Mouse (Mus musculus) spleen, postnatal 10 days (tissue): ENCODE measurements around the gene Gins1.
"Not testable (repeated sequence)": the region's sequence is repeated elsewhere in the genome, so short reads cannot be mapped to it uniquely, and the experiment has no call there.

Experiments
- DNase-seq, 2 experiments: peaks; one replicate each; pipeline ENCODE4 v3.0.0; 2021 to 2022; ENCODE audit warnings: low spot score in 2 of 2

The Gins1 gene

DNA sequence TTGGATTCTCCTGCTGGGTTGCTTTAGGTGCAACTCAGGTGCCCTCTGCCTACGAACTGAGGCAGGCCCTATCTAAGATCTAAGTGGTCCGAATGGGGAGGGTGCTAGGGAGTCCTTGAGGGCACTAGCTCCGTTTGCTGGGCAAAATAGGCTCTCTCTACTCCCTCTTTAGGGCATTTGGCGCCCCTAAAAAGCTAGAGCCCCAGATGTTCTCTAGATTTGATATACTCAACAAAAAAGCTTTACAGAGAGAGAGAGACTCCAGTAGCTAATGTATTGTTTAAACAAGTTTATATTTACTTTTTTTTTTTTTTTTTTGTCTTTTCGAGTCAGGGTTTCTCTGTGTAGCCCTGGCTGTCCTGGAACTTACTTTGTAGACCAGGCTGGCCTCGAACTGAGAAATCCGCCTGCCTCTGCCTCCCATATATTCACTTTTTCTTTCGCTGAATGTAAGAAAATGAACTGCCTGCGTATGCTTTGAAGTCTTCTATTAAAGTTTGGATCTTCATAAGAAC is at the start of gene Gins1:
Gene Gins1, plus strand, starts transcription at position 465 of the 515 bp plus-strand sequence.
- DNase-seq: no peak

DNA sequence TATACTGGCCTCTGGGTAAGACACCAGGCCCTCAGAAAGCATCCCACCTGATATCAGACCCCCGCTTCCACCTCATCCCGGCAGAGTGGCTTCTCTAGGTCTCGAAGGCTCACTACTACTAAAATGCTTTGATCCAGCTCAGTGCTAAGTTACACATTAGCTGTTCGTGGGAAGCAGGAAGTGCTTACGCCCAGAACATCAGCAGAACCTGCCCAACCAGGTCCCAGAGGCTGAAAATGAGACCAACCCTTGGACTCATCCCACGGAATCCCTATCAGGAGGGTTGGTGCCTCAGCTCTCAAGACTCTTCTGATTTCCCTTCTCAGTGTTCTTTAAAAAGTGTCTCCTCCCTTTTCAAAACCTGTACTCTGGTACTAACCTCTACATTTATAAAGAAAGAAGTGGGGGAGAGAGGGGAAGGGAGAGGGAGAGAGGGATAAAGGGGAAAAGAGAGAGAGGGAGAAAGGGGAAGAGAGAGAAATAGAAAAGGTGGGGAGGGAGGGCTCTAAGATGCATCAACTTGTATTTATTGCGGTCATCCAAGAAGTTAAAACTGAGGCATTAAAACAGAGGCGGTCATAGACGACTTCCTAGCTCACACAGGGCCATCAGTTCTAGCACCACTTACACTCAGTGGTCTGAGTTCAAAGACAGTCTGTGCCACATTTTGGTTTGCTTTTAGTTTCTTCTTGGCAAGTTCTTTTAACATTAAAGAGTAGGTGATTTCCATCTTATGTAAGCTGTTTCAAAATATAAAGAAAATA is 46.3 kb upstream of the Gins1 start:
- no peak for DNase-seq

DNA sequence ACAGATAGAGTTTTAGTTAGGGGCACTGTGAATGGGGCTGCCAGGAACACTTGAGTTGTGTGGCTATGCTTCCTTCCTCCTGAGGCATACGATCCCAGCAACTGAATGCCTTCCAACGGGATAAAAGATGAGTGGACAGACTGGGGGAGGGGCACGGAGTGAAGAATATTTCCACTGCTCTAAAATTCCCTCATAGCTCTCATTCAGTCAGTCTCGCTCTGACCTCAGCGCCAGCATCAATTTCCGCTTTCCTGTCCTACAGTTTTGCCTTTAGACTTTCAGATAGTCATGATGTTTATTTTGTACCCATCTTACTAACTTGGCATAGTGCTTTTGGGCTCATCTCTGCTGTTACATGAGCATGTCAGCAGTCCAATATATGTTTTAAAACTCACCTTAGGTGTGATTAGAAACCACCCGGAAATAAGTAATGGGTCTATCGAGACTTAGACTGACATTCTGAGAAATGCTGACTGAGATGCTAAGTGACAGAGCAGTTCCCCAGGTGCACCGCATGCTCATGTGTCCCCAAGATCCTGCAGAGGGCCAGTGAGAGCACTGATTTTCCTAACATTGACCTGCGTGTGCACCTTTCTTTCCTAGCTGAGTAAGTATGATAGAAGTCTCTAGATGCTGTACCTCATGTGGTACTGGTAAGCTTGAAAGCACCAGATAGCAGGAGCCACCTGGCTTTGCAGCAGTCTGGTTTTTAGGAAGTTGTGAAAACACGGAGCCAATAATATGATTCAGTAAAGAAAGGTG is 45.3 kb upstream of the Gins1 start:
- DNase-seq: no peak

DNA sequence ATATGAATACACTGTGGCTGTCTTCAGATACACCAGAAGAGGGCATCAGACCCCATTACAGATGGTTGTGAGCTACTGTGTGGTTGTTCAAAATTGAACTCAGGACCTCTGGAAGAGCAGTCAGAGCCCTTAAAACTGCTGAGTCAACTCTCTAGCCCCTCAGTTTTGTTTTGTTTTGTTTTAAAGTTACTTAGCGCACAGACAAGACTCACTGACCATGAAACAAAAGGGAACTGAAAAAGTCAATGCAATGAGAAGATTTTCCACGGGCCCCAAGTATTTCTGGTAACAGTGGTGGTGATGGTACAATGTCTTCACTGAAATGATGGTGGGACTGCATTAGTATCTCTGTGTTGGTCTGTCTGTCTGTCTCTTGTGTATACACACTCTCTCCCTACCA is 44.1 kb upstream of the Gins1 start:
- no peak for DNase-seq

DNA sequence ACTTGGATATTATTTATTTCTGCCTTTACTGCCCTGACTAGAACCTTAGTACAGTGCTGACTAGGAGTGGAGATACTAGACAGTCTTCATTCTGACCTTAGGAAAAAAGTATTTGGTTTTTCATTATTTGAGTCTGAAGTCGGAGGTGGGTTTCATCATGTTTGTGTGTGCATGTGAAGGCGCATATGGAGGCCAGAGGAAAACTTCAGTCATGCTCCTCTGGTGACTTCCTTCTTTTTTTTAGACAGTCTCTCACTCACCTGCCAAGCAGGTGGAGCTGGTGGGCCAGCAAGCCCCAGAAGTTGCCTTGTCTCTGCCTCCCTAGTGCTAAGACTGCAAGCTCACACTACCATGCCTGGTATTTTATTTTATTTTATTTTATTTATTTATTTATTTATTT is 38.2 kb upstream of the Gins1 start:
- DNase-seq: no peak

DNA sequence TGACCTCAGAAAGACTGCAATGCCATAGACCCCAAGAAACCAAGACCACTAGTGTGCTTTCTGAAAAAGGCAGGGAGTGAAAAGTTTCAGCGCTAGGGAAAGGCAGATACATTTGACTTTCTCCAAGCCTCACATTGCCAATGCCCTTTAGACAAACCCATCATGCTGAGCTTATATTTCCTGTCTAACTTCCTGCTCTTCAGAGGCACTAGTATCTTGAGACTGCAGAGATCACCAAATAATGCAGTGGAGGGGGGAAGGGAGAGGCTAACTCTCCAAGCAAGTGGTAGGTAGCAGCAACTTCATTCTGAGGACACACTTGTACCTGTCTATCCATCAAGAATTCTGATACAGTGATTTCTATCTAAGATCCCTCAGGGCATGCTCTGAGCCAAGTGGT is 35.8 kb upstream of the Gins1 start:
- DNase-seq: no peak

DNA sequence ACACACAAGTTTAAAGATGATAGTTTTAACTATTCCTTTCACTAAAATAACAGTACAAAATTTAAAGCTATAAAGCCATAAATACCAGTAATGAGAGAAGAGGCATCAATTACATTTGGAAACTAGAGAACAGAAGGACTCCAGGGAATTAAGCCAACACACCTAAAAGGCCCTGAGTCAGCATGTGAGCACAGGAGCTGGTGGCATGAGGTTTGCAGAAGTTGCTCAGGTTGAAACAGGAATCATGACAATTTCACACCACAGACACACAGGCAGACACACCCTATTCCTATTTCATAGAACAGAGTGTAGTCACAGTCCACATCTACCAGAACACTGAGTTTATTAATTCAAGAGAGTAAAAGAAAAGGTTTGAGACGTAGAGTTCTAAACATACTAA is 30.7 kb upstream of the Gins1 start:
- DNase-seq: no peak

DNA sequence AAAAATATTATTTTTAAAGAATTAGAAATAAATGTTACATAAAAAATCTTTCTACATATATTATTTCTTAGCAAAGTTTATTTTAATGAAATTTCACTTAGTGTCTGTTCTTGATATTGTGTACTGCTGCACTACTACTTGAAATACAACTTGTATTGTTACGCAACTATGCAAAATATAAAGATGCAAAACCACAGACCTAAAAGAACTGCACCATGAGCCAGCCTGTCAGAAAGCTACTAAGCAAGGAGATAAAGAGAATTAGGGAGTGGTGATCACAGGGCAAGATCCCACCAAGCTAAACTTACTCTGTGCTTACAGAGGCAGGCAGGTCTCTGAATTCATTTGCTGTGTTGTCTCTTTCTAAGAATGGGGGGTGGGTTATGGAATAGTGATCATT is 30.0 kb upstream of the Gins1 start:
- no peak for DNase-seq

DNA sequence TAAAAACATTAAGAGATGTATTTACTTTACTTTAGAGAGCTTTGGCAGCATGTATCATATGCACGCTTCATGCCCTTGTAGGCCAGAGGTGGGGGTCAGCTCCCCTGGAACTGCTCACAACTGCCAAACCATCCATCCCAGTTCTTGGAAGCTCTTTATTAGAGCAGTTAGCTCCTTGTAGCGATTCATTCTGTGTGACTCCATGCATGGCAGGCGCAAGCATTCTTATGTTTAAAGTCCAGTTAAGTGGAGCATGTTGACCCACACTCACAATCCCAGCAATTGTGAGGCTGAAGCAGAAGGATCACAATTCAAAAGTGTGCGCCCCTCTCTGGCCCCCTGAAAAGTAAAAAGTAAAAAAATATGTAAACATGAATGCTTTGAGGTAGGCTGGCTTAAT is 27.6 kb upstream of the Gins1 start:
- DNase-seq: no peak

DNA sequence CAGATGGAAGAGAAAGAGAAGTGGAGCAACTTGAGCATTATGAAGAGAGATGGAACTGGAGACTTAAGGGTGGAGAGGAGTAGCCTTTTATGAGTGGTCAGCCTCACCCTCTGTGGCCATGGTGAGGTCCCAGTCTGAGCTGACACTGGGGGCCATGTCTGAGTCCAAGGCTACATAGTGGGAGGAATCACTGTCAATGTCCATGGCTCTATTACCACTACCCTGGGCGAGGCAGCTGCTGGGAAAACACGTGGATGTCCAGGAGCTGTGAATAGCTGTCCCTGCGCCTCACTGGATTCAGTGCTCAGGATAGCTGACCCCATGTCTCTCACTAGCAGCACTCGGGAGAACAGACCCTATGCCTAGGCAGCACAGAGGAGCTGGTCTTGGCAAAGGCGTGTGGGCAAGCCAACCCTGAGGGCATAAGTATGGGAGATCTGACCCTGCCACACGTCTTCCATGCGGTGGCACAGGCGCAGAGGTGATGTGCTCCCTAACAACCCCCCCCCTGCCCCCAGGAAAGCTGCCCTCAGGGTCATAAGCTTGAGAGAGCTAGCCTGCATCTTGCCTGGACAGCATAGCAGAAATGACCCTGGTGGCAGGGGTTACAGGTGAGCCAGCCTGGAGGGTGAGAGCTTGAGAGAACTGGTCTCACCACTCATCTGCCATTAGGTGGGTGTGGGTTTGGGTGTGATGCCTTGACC is 21.0 kb upstream of the Gins1 start:
- no peak for DNase-seq

DNA sequence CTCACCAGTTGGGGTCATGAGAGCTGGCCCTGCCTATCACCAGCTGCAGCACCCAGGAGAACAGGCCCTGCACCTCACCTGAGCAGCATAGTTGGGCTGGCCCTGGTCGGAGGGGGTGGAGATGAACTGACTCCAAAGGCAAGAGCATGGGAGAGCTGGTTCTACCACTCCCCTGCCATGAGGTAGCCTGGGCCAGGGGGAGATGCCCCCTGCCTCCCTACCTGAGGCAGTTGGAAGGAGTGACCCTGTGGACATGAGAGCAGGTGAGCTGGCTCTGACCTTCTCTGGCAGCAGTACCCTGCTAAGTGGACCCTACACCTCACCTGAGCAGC is 20.5 kb upstream of the Gins1 start:
- no peak for DNase-seq

DNA sequence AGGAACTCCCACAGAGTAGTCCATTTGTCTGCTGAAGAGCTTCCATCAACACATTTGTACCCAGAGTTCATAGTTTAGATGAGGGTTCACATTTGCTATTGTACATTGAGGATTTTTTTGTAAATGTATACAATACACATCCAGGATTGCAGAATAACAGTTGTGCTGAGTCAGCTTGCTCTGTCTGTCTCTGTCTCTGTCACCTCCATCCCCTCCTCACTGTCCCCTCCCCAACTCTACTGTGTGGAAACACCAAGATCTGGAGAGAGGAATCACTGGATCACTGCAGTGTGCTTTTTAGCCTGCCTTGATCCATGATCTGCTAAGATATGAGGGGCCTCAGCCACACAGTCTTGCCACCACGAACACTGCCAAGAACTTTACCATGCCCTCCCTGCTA is 19.4 kb upstream of the Gins1 start:
- no peak for DNase-seq

DNA sequence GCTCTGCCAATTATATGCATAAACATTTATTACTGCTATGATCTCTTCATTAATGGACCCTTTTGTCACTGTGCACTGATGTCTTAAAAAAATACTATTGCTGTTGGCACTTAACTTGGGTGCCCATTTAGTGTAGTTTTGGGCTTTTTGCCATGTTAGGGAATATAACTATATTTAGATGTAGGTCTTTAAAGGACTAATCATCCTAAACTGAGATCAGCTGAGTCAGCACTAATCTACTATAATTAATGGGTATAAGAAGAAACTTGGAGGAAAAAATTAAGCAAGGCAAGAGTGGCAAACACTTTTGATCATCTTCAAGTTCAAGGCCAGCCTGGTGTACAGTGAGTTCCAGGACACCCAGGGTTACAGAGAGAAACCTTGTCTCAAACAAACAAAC is 18.9 kb upstream of the Gins1 start:
- no peak for DNase-seq

DNA sequence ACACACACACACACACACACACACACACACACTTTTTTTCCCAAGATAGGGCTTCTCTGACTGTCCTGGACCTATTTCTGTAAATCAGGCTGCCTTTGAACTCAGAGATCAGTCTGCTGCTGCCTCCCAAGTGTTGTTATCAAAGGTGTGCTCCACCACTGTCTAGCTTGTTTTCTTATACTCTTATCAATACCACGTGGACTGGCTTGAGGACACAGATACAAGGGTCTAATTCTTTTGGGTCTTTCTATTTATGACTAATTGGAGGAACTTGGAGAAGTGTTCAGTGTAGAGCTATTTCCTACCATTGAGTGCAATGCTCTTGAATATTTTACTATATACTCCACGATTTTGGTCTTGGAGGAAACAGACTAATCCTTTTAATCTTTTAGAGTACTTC is 17.8 kb upstream of the Gins1 start:
- no peak for DNase-seq

DNA sequence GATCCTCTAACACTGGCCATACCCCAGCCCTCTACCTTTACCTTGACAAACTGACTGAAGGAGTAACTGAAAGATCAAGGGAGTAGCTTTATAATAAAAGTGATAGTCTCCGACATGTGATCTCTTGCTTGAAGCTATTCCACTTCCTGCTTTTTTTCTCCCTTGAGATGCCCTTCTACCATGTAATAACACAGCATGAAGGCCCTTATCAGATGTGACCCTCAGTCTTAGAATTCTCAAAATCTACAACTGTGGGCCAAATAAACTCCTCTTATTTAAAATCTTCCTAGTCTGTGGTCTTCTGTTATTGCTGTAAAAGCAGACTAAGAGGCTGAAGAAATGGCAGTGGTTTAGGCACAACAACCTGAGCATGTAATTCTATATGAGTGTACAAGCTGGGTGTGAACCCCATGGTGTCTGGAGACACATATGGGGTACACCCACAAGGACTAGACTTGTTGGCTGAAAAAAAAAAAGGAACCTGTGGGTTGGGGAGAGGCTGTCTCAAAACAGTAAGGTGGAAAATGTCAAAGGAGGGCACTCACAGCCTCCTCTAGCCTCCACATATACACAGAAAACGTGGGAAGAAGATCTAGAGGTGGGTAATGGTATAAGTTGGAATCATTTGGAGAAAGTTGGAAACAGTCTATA is 10.5 kb upstream of the Gins1 start:
- DNase-seq: no peak

DNA sequence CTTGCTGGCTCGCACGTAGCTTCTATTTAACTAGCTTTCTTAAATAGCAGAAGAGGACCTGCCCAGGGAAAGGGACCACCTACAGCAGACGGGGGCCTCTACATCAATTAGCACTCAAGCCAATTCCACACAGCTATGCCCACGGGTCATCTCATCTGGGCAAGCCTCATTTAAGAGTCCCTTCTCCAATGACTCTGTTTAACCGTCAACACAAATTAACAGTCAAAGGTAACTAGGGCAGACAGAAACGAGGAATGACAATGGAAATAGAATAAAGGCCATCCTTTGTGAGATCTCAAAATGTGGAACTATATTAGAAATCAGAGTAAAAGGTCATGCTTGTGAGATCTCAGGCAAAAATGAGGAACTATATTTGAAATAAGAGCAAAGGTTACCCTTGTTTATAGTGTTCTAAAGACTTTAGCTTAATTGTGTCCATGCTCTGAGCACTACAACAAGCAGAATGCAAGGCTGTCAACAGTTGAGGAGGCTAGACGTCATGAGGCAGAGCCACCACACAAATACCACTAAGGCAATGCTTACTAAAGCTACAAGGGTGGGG is 9.4 kb upstream of the Gins1 start:
- no peak for DNase-seq

DNA sequence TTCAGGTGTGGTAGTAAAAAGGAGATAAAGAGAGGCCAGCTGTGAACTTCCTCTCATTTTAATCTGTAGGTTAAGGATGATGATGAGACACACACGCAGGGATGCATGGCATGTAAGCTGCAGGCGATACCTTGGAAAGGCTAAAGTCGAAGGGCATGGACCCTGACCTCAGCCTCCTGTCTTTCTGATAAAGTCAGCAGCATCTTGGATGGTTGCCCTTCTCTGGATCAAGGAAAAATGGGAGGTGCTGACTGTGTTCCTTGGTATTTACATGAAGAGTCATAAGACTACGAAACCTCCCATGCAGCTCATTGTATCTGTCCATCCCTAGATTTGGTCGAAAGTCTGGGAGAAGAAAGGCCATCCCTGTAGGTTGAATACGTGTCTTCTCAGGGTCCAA is 4.9 kb upstream of the Gins1 start:
- DNase-seq: no peak

DNA sequence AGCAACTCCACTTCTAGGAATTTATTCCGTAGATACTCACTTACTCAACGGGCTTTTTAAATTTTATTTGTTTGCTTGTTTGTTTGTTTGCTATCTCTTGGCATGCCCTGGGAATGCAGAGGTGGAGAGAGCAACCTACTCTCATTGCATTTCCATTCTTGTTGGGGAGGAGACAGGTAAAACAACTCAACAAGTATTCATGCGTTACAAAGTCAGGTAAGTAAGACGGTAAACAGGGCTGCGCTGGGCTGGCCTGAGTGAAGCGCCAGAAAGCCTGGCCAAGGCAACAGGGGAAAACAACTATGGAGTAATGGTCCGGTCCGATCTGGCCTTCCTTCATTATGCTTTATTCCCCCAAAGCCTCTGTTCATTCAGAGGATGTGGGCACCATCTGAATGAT is 2.9 kb upstream of the Gins1 start:
- no peak for DNase-seq

DNA sequence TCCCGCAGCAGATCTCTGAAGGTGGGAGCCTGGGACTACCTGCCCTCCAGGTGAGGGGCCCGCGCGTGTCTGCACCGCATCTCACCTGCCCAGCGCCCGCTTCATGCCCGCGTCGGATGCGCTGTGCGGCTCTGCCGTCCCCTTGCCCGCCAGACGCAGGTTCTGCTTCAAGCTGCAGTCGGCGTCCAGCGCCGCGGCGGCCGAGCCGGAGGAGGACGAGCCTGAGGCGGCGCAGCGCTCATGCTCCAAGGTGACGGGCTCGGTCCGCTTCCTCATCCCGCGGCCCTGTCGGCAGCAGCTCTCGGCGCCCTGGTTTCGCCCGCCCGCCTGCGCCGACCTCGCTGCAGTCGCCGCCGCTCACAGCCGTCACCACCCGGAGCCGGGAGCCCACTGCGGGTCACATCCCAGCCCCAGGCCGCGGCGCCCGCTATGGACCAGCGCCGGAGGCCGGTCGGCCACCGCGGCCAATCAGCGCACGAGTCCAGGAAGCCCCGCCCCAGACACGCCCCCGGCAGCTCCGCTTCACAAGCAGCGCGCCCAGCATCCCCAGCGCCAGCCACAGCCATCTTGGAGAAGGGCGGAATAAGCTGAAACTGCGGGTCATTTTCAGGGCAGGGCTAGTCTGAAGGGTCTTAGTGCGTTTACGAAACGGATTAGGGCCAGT is 796 bp upstream of the Gins1 start, which contains the start of gene Abhd12:
Gene Abhd12, minus strand, starts transcription at position 470 of the 664 bp plus-strand sequence.
- DNase-seq: peak; percentile 99 to 100

DNA sequence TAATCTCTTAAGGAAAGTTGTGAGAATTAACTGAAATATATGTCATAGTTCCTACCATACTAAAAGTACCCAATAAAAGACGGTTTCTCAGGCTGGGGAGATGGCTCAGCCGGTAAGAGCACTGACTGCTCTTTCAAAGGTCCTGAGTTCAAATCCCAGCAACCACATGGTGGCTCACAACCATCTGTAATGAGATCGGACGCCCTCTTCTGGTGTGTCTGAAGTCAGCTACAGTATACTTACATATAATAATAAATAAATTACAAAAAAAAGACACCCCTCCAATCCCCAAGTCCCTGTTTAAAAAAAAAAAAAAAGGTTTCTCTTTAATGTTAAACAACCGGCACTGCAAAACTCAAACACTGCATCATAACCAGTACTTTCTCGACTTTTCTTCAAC is 3.7 kb downstream of the Gins1 start:
- not testable (repeated sequence) for DNase-seq

DNA sequence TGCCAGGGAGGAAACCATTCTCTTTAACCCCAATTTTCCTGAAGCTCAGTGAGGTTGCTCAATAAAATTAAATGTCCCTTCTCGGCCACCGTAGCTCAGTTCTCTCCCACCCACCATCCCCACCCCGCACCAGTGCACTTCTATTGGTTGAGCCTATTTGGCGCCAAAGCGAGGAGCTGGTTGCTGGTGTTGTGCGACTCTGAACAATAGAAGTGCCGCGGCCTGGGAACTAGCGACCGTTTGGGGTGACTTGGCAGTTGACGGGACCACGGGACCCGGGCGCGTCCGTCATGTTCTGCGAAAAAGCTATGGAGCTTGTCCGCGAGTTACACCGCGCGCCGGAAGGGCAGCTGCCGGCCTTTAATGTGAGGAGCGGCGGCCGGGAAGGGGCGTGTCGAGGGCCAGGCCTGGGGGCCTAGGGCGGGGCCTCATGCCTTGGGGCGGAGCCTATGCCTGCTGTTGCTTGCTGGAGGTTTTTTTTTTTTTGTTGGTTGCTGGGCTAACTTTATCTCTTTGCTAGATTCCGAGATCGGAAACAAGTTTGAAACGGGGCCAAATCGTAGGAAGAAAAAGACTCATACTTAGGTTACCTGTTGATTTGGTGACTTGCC is 4.3 kb downstream of the Gins1 start:
- DNase-seq: peak; percentile 95 to 97
